Mouse (Mus musculus) limb, embryonic 14.5 days (tissue): ENCODE results near the gene Trio. TPM values are rescaled to one million over a fixed set of nuclear protein-coding genes. Genes with fewer than 3 reads are reported as not detected.

Source experiments
- ATAC-seq: fragments of 200-750 bp; cut with Nextera tagmentation; 2 replicates; pipeline ENCODE4 v1.8.0; 2017; ENCODE audit warnings: low read depth, moderate number of reproducible peaks, moderate TSS enrichment; ENCODE audit not compliant: low FRiP score
- DNase-seq: peaks from one replicate; pipeline ENCODE4 v3.0.0-alpha.2; 2015; ENCODE audit warnings: low spot score
- H3K27ac ChIP-seq: fragments of 300-500 bp; sonication (generic); replicated peaks from 2 replicates; pipeline ENCODE4 v1.5.1; 2014; ENCODE audit warnings: low read depth, mild to moderate bottlenecking, low read length, moderate library complexity, mixed read lengths
- H3K27me3 ChIP-seq: fragments of 300-500 bp; sonication (generic); 2 replicates; pipeline ENCODE4 v1.6.1; 2014; ENCODE audit warnings: low read length, mixed read lengths; ENCODE audit not compliant: control insufficient read depth, insufficient read depth
- H3K36me3 ChIP-seq: fragments of 300-500 bp; sonication (generic); 2 replicates; pipeline ENCODE4 v1.6.1; 2014; ENCODE audit warnings: mild to moderate bottlenecking, low read length, moderate library complexity, mixed read lengths; ENCODE audit not compliant: control insufficient read depth, insufficient read depth
- H3K4me1 ChIP-seq: fragments of 300-500 bp; sonication (generic); 2 replicates; pipeline ENCODE4 v1.6.1; 2014; ENCODE audit warnings: antibody characterized with exemption, low read length, mixed read lengths; ENCODE audit not compliant: control insufficient read depth, insufficient read depth
- H3K4me2 ChIP-seq: fragments of 300-500 bp; sonication (generic); replicated peaks from 2 replicates; pipeline ENCODE4 v1.6.1; 2014; ENCODE audit warnings: low read depth, mild to moderate bottlenecking, low read length, moderate library complexity; ENCODE audit not compliant: severe bottlenecking
- H3K4me3 ChIP-seq: fragments of 300-500 bp; sonication (generic); replicated peaks from 2 replicates; pipeline ENCODE4 v1.5.1; 2014; ENCODE audit warnings: low read length
- H3K9ac ChIP-seq: fragments of 300-500 bp; sonication (generic); 2 replicates; pipeline ENCODE4 v1.6.1; 2014; ENCODE audit warnings: mild to moderate bottlenecking, low read depth, low read length, moderate library complexity; ENCODE audit not compliant: severe bottlenecking
- H3K9me3 ChIP-seq: fragments of 300-500 bp; sonication (generic); 2 replicates; pipeline ENCODE4 v1.6.1; 2016; ENCODE audit warnings: low read length; ENCODE audit not compliant: control insufficient read depth
- POLR2A ChIP-seq: fragments of 200-500 bp; IDR thresholded peaks from 2 replicates; pipeline ENCODE4 v1.8.0; 2012; ENCODE audit warnings: inconsistent platforms, mild to moderate bottlenecking, moderate library complexity, borderline replicate concordance; ENCODE audit not compliant: insufficient read depth, insufficient read length; ENCODE audit errors: extremely low read depth
- WGBS: fragments of 180-500 bp; shearing (Covaris S2); extraction: QIAGEN DNeasy Blood & Tissue Kit; methylation state at CpG from one replicate; pipeline ENCODE4 v1.1.7; 2014; 5-methylcytosine and 5-hydroxymethylcytosine counted together
- polyA plus RNA-seq, 2 experiments: library from polyadenylated mRNA; depleted of rRNA in 1 of 2; stranded (reverse) in 1 of 2; unstranded in 1 of 2; fragments of >200 nt; fragmentation: Nextera tagmentation in 1 of 2; extraction: Ambion mirVana in 1 of 2; gene quantifications; 2 replicates each; pipeline versions ENCODE4 v1.2.1 to v1.2.3; 2012 to 2014

The Trio gene
- polyA plus RNA-seq, 2 experiments: 78.7 to 230 TPM

GRCm38 (mm10) chr15:27786418-27786817 is 239.2 kb downstream of the Trio start:
- ATAC-seq (no peak), DNase-seq (no peak)
- peaks cover 80% of the 10 kb centered on the region for H3K4me1 ChIP-seq
- no peak for TF ChIP-seq POLR2A
- peak overlapping the region; percentile 59 for H3K4me3 ChIP-seq
- no peaks in the 10 kb centered on the region for H3K9me3 ChIP-seq
- H3K27me3 ChIP-seq: no peaks in the 10 kb centered on the region
- H3K36me3 ChIP-seq: peaks cover 8% of the 10 kb centered on the region; the same call in 1 of the 2 replicates
- H3K27ac ChIP-seq: peak overlapping the region; percentile 92
- H3K9ac ChIP-seq: peak overlapping the region; percentile 81
- H3K4me2 ChIP-seq: peak overlapping the region; percentile 79
- 27% methylated on average over 11 of the region's 11 CpGs for WGBS

GRCm38 (mm10) chr15:27785280-27786001 is 240.2 kb downstream of the Trio start:
- Histone ChIP-seq H3K4me3 (peak overlapping the region; percentile 59), H3K9me3 (no peaks in the 10 kb centered on the region), H3K27ac (peak overlapping the region; percentile 92), H3K9ac (peak overlapping the region; percentile 81), H3K36me3 (peaks cover 11% of the 10 kb centered on the region), H3K4me1 (peaks cover 85% of the 10 kb centered on the region), H3K27me3 (no peaks in the 10 kb centered on the region), H3K4me2 (peak overlapping the region; percentile 79)
- ATAC-seq: no peak
- TF ChIP-seq POLR2A: no peak
- peak; percentile 77 for DNase-seq
- WGBS: 15% methylated on average over 12 of the region's 12 CpGs

- Histone ChIP-seq H3K4me2 (peak overlapping the region; percentile 79), H3K36me3 (peaks cover 11% of the 10 kb centered on the region), H3K27me3 (no peaks in the 10 kb centered on the region), H3K4me1 (peaks cover 86% of the 10 kb centered on the region), H3K27ac (peak overlapping the region; percentile 92), H3K9ac (peak overlapping the region; percentile 81; the same call in 1 of the 2 replicates), H3K9me3 (no peaks in the 10 kb centered on the region), H3K4me3 (peak overlapping the region; percentile 59)
- WGBS: 5% methylated on average over 10 of the region's 10 CpGs
- peak; percentile 87 for DNase-seq
- TF ChIP-seq POLR2A: no peak
- ATAC-seq: no peak
These were observed 241.5 kb downstream of the Trio start for GRCm38 (mm10) chr15:27784126-27784563.

- peaks cover 11% of the 10 kb centered on the region for H3K36me3 ChIP-seq
- no peaks in the 10 kb centered on the region for H3K9me3 ChIP-seq
- DNase-seq (no peak), ATAC-seq (no peak)
- peak overlapping the region; percentile 59 for H3K4me3 ChIP-seq
- peaks cover 86% of the 10 kb centered on the region for H3K4me1 ChIP-seq
- no peak for TF ChIP-seq POLR2A
- peak overlapping the region; percentile 92 for H3K27ac ChIP-seq
- peak overlapping the region; percentile 79 for H3K4me2 ChIP-seq
- H3K9ac ChIP-seq: peak overlapping the region; percentile 49
- 12% methylated on average over 12 of the region's 12 CpGs for WGBS
- no peaks in the 10 kb centered on the region for H3K27me3 ChIP-seq
These were observed 242.0 kb downstream of the Trio start for GRCm38 (mm10) chr15:27783541-27784125.

GRCm38 (mm10) chr15:27783092-27783491 is 242.6 kb downstream of the Trio start:
- WGBS: 15% methylated on average over 8 of the region's 8 CpGs
- peaks cover 86% of the 10 kb centered on the region for H3K4me1 ChIP-seq
- TF ChIP-seq POLR2A: no peak
- no peaks in the 10 kb centered on the region for H3K9me3 ChIP-seq
- no peak for ATAC-seq
- peak overlapping the region; percentile 79 for H3K4me2 ChIP-seq
- peak overlapping the region; percentile 92 for H3K27ac ChIP-seq
- no peak for DNase-seq
- H3K27me3 ChIP-seq: no peaks in the 10 kb centered on the region
- H3K4me3 ChIP-seq: peak overlapping the region; percentile 59
- peaks cover 11% of the 10 kb centered on the region for H3K36me3 ChIP-seq
- peak overlapping the region; percentile 49 for H3K9ac ChIP-seq
